Mouse (Mus musculus): Measurements from ENCODE around the gene Chst2.

Gene Chst2

DNA sequence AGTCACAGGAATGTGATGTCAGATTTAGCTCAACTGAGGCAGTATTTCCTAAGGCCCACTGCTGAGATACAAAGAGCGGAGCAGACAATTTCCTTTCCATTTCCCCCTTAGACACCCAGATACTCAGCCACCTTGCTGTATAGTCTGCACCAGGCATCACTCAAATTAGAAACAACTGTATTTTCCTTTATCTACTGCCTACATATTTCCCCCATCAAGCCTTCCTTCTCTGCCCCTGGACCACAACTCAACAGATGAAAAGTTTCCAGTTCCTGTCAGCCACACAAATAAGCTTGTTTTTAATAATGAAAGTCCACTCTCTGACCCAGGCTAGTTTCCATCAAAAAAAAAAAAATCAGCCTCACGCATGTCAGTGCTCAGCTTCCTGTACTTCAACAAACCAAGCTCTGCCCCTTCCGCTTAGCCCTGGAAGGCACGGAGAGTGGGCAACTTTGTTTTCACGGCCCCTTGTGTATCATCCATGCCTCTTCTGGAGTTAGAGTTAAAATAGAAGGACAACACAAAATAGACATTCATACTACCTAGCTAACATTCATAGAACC lies 52.6 kb downstream of the Chst2 start:
- no peak for DNase-seq (ENCODE audit: low spot score)

DNA sequence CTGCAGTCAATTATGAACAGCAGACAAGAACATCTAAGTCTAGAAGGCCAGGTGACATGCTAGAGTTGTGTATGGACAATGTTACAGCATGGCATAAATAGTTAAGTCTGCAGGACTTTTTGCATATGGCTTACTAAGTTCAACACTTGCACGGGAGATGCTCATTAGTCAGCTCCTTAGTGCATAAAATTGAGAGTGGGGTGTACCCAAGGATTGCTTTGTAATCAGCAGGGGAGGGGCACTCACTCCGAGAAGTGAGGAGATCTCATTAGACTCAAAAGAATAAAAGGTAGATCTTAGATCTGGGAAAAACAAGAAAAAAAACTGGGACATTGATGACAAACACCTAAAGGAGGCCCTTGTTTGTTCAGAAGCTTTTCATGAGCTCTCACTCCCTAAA lies 54.6 kb downstream of the Chst2 start:
- no peak for DNase-seq (ENCODE audit: low spot score)

DNA sequence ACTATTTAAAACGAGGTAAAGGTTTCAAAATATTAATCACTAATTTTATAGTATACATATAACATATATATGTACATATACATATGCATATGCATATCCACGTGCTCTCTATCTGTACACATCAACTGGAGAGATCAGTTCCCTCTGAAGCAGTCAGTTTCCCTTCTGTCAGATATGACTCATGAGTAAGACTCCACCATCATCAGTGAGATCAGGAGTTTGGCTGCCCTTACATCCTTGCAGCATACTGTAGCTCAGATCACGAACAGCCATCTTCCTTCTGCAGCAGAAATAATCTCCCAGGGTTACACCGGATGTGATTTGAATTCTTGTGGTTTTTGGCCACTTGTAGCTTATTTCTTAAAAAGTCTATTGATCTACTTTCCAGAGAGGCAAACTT lies 56.0 kb downstream of the Chst2 start:
- no peak for DNase-seq (ENCODE audit: low spot score)

Data from ovary, postnatal 14 days (tissue).